Mouse (Mus musculus): ENCODE measurements around the gene Gm3072.
"Not testable (repeated sequence)": the region's sequence is repeated elsewhere in the genome, so short reads cannot be mapped to it uniquely, and the experiment has no call there.

- TF ChIP-seq ZNF384 (IDR thresholded peaks at IDR 0.05; ENCODE audit: low read depth, low read length); HCFC1 (IDR thresholded peaks at IDR 0.05; ENCODE audit: borderline replicate concordance, insufficient read depth, low read length); CHD2 (IDR thresholded peaks at IDR 0.05; ENCODE audit: low read depth, low read length): not testable (repeated sequence)
These were observed 1.9 kb downstream of the Gm3072 start for GRCm38 (mm10) chr14:41622535-41622934.
